Mouse (Mus musculus): ENCODE results near the gene Grik4.

- TF ChIP-seq CTCF (conservative IDR thresholded peaks at IDR 0.05 in 1 of 2, IDR thresholded peaks at IDR 0.05 in 1 of 2; ENCODE audit: low read depth in 2 of 2, low read length in 2 of 2) (no peak; a peak in 1 of 4 replicates), MAZ (IDR thresholded peaks at IDR 0.05; ENCODE audit: low read depth, low read length) (no peak), E2F4 (IDR thresholded peaks at IDR 0.05; ENCODE audit: insufficient replicate concordance, low read depth, low read length) (no peak), TBP (conservative IDR thresholded peaks at IDR 0.05; ENCODE audit: low read depth, low read length) (no peak), POLR2A (IDR thresholded peaks at IDR 0.05; ENCODE audit: low read depth, low read length) (no peak), USF2 (conservative IDR thresholded peaks at IDR 0.05; ENCODE audit: low read depth, low read length) (no peak), KAT2A (IDR thresholded peaks at IDR 0.05; ENCODE audit: insufficient replicate concordance, low read length) (no peak), HCFC1 (IDR thresholded peaks at IDR 0.05; ENCODE audit: low read depth, low read length) (no peak), EP300 (IDR thresholded peaks at IDR 0.05; ENCODE audit: low read length) (no peak), MAX (IDR thresholded peaks at IDR 0.05; ENCODE audit: low read length) (no peak), RAD21 (IDR thresholded peaks at IDR 0.05; ENCODE audit: low read depth, low read length) (no peak), MYC (IDR thresholded peaks at IDR 0.05; ENCODE audit: low read depth, low read length) (no peak)
These were observed at the start of gene Grik4 for GRCm38 (mm10) chr9:42943781-42944535.

All from CH12.LX (cell line).